Mouse (Mus musculus): ENCODE data around the gene Meis1.

Gene Meis1

GRCm38 (mm10) chr11:18876886-18877625, 141.7 kb downstream of the Meis1 start:
- peak in 1 of 2 experiments; percentile 52 for DNase-seq (ENCODE audit: low spot score in 2 of 2)

DNA sequence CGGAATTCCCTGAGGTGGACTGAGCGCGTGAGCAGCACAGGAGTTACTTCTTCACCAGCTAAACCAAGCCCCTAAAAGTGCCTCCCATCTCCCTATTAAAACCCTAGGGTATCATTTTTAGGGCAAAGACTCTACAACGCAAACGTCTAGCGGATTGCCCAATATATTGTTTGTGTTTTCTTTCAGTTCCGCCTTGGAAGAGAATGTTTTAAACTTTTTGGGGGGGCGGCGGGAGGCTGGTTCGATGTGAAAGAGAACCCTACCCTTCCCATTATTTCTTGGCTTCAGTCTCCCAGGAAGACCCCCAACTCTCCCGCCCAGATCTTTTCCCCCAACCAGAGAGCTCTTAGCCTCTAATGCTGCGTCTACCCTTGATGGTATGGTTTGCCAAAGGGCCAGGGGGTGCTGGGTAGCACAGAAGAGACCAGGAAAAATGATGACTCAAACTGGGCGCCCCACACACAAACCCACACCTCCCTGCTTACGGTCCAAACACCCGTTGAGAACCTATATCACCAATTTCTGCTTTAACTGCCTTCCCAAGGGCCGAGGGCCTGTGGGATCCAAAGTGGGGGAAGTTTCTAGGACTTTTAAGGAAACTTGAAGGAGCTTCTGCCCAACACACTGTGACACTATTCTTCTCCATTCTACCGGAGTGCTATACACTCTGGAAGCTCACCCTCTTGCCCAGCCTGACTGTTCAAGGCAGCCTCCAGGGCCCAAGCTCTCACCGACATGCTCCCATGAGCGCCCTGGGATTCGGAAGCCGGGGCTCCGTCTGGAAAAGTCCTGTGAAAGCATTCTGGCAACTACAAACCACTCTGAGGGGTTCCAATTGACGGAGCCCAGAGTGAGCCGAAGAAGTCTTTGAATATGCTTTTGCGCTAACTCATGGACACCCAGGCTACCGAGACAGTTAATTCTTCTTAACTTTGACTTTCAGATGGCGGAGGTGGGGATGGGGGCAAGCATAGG, 142.6 kb downstream of the Meis1 start:
- peak in 1 of 2 experiments; percentile 30 for DNase-seq (ENCODE audit: low spot score in 2 of 2)

DNA sequence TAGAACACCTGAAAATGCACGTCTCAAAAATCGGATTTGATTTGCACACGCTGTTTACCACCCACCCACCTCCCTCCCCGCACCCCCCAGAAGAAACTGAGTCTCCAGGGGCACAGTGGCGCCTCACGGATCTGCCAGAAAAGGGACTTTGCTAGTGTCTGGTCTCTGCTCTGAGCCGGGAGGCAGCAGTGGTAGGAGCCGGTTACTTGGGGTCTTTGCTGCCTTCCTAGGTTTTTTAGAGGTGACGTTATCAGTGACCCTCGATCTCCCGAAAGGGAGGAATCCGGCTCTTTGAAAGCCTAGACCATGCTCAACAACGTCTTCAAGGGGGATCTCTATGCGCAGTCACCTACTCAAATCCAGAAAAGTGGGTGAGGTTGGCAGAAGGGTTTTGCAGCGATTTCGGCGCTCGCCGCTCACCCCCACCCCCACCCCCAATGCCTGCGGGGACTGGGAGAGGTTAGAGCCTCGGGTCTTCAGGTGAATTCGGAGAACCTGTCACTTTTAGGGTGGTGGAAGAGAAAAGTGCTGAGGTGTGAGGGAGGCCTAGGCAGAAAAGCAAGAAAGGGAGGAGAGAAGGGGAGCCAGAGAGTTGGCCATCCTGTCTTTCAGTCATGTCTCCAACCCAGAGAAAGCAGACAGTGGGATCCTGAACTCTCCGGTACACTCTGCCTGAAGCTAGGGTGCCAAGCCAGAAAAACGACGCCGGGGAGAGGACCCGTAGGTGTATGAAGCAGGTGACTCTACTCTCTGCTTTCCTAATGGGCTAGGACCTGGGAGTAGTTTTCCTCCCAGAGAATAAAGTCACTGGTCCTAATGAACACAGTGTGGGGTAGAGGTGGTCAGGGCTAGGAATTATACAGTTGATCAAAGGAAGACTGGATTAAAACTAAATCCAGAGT, 143.5 kb downstream of the Meis1 start:
- peak in 1 of 2 experiments; percentile 28 for DNase-seq (ENCODE audit: low spot score in 2 of 2)

DNA sequence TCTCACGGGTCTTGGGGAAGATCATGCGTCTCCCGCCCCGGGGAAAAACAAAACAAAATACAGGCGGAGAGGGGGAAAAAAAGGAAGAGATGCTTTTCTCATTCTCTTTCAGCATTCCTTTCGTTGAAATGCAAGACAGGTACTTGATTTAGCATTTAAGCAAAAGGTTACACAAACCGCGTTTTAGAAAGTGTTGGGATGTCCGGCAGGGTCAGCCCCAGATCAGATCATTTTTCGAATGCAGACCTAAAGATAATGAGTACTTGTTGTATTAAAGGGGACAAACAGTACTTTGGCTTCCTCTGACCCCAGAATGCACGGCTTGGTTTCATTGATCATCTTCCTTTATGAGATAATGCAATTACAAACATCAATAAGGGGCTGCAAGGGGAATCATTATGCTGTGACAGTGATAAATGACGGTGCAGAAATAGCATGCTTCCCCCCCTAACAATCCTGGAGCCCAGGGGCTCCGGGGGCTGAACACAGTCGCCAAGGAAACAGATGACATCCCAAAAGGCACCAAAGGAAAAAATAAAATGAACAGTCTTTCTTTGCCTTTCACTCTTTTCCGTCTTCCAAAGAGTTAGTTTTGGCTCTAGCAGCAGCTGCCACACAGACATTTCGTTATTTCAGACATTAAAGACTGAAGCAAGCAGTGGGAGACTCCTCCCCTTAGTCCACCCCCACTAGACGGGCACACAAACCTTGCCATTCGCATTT, 144.3 kb downstream of the Meis1 start:
- no peak for DNase-seq (ENCODE audit: low spot score in 2 of 2)

GRCm38 (mm10) chr11:18873451-18874277, 145.1 kb downstream of the Meis1 start:
- DNase-seq (ENCODE audit: low spot score in 2 of 2) = no peak

GRCm38 (mm10) chr11:18872793-18873192, 146.0 kb downstream of the Meis1 start:
- DNase-seq (ENCODE audit: low spot score in 2 of 2) = no peak

DNA sequence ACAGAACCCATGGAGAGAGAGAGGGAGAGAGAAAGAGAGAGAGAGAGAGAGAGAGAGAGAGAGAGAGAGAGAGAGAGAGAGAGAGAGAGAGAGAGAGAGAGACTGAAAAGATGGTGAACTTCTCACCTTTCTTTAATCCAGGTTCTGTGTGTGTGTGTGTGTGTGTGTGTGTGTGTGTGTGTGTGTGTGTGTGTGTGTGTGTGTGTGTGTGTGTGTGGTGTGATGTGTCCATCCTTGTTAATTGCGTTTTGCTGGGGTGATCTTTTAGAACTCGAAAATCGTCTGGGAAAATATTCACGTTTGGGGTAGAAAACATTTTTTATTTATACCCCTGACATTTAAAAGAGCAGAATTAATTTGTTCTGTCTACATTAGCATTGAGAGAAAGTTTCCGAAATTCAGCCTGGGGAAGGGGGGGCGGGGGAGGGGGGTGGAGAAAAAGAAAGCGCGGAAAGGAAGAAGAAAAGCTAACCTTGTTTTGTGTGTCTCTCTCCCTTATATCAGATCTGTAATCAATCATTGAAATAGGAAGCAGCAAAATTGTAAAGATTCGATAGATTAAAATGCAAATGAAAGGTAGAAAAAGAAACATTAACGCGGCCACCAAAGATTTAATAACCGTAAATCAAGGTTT, 146.6 kb downstream of the Meis1 start:
- DNase-seq (ENCODE audit: low spot score in 2 of 2) = no peak

DNA sequence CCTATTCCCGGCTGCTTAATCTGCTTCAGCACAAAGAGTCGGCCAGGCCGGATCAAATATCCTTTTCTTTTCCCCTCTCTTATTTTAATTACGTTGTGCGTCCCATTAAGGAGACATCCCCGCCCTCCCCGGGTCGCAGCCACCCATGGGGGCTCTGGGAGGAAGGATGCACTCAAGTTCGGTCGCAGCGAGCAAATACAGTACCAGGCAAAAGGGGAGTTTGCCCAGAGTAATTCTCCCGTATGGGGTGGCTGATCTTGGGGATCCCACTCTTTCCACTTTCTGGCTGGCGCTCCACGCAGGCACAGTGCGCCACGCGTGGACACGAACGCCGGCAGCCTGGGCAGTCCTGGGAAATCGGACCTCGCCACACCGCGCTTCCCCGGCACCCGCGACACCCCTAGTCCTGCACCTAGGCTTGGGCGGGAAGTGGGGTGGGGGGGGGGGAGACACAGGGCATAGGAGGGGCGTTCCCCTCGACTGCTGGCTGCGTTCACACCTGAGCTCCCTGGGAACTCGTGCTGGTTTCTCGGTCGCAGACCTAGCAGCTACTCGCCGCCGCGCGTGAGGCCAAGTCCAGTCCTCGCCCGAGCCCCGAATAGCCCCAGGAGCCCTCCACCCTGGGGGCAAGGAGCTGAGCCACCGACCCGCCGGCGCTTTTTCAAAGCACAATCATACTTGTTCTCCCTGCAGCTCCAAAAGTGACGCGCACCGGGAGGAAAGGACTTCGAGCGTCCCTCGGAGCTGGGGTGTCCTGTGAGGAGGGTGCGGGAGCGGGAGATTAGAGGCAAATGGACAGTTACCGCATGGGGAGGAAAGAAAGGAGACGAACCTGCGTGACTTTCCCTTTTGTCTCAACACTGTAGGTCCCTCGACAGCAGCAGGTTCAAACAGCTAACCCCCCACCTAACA, 147.4 kb downstream of the Meis1 start:
- DNase-seq (ENCODE audit: low spot score in 2 of 2) = peak; percentile 40 to 59

- DNase-seq (ENCODE audit: low spot score in 2 of 2) = peak in 1 of 2 experiments; percentile 19
Measured at GRCm38 (mm10) chr11:18870121-18870931, 148.5 kb downstream of the Meis1 start.

DNA sequence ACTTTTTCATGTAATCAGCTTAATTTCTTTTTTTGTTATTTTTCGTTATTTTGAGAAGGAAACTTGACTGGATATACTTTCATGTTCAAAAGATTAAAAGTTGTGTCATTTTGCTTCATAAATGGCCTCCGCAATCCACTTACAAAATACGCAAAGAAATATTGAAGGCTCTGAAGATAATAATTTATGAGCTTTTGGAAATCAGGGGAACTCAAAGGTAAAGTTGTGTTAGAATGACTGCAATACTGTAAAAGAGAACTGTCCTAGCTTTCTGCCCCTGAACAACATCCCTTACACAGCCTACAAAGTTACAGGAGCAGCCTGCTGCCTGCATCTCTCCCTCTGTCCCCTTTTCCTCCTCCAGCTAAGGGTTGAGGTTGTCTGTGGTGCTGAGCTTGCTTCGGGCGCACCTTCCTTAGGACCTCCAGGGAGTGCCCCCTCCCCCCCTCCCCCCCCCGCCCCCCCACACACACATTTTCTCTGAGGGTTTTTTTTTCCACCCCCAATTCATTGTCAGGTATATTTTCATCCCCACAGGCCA, 149.3 kb downstream of the Meis1 start:
- DNase-seq (ENCODE audit: low spot score in 2 of 2) = no peak

- no peak for DNase-seq (ENCODE audit: low spot score in 2 of 2)
Measured at GRCm38 (mm10) chr11:18867665-18868064, 151.1 kb downstream of the Meis1 start.

GRCm38 (mm10) chr11:18866198-18866836, 152.5 kb downstream of the Meis1 start:
- no peak for DNase-seq (ENCODE audit: low spot score in 2 of 2)

DNA sequence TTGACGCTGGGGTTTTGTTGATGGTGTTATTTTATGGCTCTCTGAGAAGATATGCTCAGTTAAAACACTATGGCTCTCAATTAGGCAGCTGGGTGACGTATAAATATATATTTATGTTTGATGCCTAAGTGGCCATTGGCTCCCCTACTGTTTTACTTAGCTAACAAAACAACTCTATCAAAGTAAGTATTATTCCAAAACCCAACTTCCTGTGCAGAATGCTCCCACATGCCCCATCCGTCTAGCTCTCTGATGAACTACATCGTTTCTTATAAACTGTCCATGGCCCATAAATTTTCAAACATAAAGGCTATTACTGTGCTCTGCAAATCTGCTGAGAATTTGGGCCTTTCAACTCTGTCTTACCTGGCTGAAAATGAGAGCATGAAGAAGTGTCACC, 168.0 kb downstream of the Meis1 start:
- no peak for DNase-seq (ENCODE audit: low spot score in 2 of 2)

GRCm38 (mm10) chr11:18847650-18848049, 171.1 kb downstream of the Meis1 start:
- DNase-seq (ENCODE audit: low spot score in 2 of 2) = no peak

DNA sequence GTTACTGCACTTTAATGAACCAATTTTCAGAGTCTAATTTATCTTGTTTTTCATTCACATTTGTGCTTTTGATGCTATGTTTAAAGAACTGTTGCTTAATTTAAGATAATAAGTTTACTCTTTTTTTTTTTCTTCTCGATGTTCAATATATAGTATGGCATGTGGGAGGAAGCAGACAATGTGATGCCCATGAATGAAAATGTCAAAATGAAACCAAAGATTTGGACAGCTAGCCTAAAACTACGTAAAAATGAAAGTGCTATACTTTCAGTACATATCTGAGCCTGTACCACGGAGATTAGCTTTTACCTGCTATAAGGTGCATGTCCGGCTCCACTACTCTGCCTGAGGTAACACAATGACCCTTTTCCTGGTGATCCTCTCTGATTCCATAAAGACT, 172.3 kb downstream of the Meis1 start:
- DNase-seq (ENCODE audit: low spot score in 2 of 2) = no peak

DNA sequence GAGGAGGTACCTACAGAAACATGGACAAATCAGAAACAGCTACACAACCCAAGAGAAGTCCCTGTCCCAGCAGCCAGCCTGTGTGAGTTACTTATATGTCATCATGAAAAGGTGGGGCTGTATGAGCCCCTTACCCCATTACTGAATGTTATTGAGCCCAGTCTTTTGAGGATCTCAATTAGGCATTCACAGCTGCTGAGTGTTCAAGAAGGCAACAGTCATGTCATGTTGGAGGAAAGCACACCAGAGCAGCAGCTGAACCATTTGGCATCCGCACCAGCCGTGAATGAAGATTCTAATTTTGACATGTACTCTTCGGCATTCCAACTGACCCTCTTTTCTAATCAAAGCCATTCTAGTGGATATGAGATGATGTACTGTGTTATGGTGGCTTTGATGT, 172.9 kb downstream of the Meis1 start:
- DNase-seq (ENCODE audit: low spot score in 2 of 2) = peak in 1 of 2 experiments; percentile 12

- DNase-seq (ENCODE audit: low spot score in 2 of 2) = no peak
Measured at GRCm38 (mm10) chr11:18845466-18845865, 173.3 kb downstream of the Meis1 start.

Data from cerebellum, postnatal 4 days (tissue).